Mouse (Mus musculus) adrenal gland, postnatal 10 days (tissue): Measurements from ENCODE around the gene Man1c1. TPM values are rescaled to one million over a fixed set of nuclear protein-coding genes. Genes with fewer than 3 reads are reported as not detected.

Source experiments
- microRNA-seq: library from miRNA; unstranded; fragments of <30 nt; microRNA quantifications from one replicate; pipeline ENCODE4 v1.2.0, GENCODE M21; 2021
- total RNA-seq, 2 experiments: library from RNA; stranded (reverse); gene quantifications; 2 replicates each; pipeline ENCODE4 v1.2.3; 2021

The Man1c1 gene
- total RNA-seq, 2 experiments from 2014 or later: 21.3 TPM

Small RNA genes within 50 kb of the gene (microRNA-seq; reads per million reads assigned to microRNA genes)
- gene Mir6403: not detected

Other genes starting within 250 kb of the Man1c1 start
- 100 to 1,000 TPM; 140 to 156 TPM for gene Stmn1, start 236.0 kb downstream of the Man1c1 start, total RNA-seq
- gene Paqr7, start 207.6 kb downstream of the Man1c1 start, total RNA-seq: 10 to 100 TPM; 23.5 to 28.6 TPM
- 1 to 10 TPM; 2.4 to 3.1 TPM for gene Aunip, start 193.3 kb downstream of the Man1c1 start, total RNA-seq
- 100 to 1,000 TPM in 1 of 2 experiments, 10 to 100 TPM in 1; 99.7 to 124 TPM for gene Mtfr1l, start 168.9 kb downstream of the Man1c1 start, total RNA-seq
- gene Selenon, start 152.1 kb downstream of the Man1c1 start, total RNA-seq: 10 to 100 TPM; 30.8 to 32.9 TPM
- gene Ldlrap1, start 63.7 kb upstream of the Man1c1 start, total RNA-seq: 10 to 100 TPM; 37.3 to 48.9 TPM
- 10 to 100 TPM; 33.3 to 34.5 TPM for gene Maco1, start 149.1 kb upstream of the Man1c1 start, total RNA-seq
- gene Rhd, start 160.2 kb upstream of the Man1c1 start, total RNA-seq: 1 to 10 TPM; 2.5 to 7.2 TPM
- 100 to 1,000 TPM; 169 to 183 TPM for gene Tmem50a, start 210.7 kb upstream of the Man1c1 start, total RNA-seq
- 100 to 1,000 TPM; 250 to 386 TPM for gene Rsrp1, start 219.3 kb upstream of the Man1c1 start, total RNA-seq
- gene Syf2, start 226.6 kb upstream of the Man1c1 start, total RNA-seq: 10 to 100 TPM; 73.1 to 74.6 TPM